Mouse (Mus musculus): ENCODE results near the gene Hs1bp3.

DNA sequence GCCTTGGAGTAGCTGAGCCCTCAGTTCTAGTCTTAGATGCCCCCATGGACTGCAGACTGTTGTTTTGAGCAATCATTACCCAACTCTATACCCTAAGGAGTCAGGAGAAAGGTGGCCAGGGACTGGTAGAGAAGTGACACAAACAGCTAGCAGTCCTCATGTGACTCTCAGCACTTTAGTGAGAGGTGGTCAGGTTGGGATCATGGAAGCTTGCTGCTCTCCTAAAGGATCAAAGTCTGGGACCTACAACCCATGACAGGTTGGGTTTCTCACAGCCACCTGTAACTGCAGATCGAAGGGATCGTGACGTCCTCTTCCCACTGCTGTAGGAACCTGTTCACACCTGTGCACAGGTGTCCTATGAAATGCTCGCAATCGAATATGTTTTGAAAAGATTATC, 32.3 kb downstream of the Hs1bp3 start:
- TF ChIP-seq POLR2A (IDR thresholded peaks at IDR 0.05; ENCODE audit: borderline replicate concordance, control insufficient read depth, low read depth, low read length) (no peak), CTCF (IDR thresholded peaks at IDR 0.05; ENCODE audit: control insufficient read depth, insufficient read depth, low read length) (no peak)
